Mouse (Mus musculus): Measurements from ENCODE around the gene Gna15.

GRCm38 (mm10) chr10:81460951-81461350 lies 63.1 kb downstream of the Gna15 start:
- no peak for TF ChIP-seq POLR2A (IDR thresholded peaks at IDR 0.05; ENCODE audit: borderline replicate concordance, insufficient read depth, low read length)
- no peak for TF ChIP-seq CTCF (IDR thresholded peaks at IDR 0.05; ENCODE audit: borderline replicate concordance, insufficient read depth, low read depth, low read length)

All from cerebellum, adult 2 months (tissue).